Mouse (Mus musculus) ES-E14 (cell line): ENCODE data around the gene Bpifa5.

ENCODE experiments used
- CHD2 ChIP-seq: IDR thresholded peaks from 2 replicates; pipeline ENCODE4 v1.6.1; 2014; ENCODE audit warnings: mild to moderate bottlenecking, low read depth, low read length, inconsistent platforms
- HCFC1 ChIP-seq: IDR thresholded peaks from 2 replicates; pipeline ENCODE4 v1.6.1; 2012; ENCODE audit warnings: low read length, inconsistent platforms, borderline replicate concordance; ENCODE audit not compliant: insufficient read depth
- MAFK ChIP-seq: IDR thresholded peaks from 2 replicates; pipeline ENCODE4 v1.6.1; 2014; ENCODE audit warnings: mild to moderate bottlenecking, low read depth, low read length, inconsistent platforms; ENCODE audit not compliant: insufficient read depth
- ZC3H11A ChIP-seq: IDR thresholded peaks from 2 replicates; pipeline ENCODE4 v1.6.1; 2012; ENCODE audit warnings: low read depth, mild to moderate bottlenecking, inconsistent platforms, low read length, borderline replicate concordance

DNA sequence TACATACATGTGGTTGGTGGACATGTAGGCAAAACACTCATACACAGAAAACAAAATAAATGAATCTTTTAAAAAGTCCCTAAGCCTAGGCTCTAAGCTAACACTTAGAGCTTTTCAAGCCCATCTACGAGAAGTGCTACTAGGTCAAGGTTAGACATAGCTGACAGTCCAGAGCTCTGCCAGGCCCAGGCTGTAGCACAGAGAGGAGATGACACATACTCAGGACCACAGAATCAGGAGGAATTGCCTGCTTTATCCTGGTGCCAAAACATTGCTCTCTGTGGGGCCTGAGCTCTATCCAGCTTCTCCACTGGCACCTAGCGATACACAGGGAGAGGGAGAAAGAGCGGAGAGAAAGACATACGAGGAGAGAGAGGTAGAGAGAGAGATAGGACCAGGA, 30.7 kb downstream of the Bpifa5 start:
- TF ChIP-seq CHD2 (no peak), MAFK (no peak), ZC3H11A (no peak), HCFC1 (no peak)
